Mouse (Mus musculus) gastrocnemius, postnatal 10 days (tissue): ENCODE data around the gene Bckdhb. TPM values are rescaled to one million over a fixed set of nuclear protein-coding genes. Genes with fewer than 3 reads are reported as not detected.
"Not testable (repeated sequence)": the region's sequence is repeated elsewhere in the genome, so short reads cannot be mapped to it uniquely, and the experiment has no call there.

Experiments used
- DNase-seq: peaks from one replicate; pipeline ENCODE4 v3.0.0; 2021; ENCODE audit warnings: mixed read lengths
- total RNA-seq, 2 experiments: library from RNA; stranded (reverse); gene quantifications; 2 replicates each; pipeline ENCODE4 v1.2.3; 2021

The Bckdhb gene
- total RNA-seq, 2 experiments from 2014 or later = 20.0 to 20.9 TPM

DNA sequence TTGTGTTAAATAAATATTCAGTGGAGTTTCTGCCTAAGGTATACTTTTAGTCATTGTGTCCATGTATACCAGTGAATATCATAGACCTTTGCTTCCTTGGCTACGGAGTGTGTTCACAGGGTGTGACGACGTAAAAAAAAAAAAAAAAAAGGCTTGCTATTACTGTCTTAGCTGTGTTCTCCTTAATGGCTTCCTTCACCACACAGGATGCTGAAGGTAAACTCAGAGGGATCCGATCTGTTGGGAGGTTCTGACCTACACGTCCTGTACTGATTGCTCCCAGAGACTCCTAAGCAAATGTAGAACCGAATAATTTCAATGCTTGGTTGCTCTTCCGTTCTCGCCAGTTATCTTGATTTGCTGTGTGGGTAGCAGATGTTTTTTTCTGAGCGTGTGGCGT, 38.4 kb downstream of the Bckdhb start:
- DNase-seq = no peak

- DNase-seq = no peak
These were observed 39.4 kb downstream of the Bckdhb start for GRCm38 (mm10) chr9:83964376-83964775.

- no peak for DNase-seq
These were observed 42.6 kb downstream of the Bckdhb start for GRCm38 (mm10) chr9:83967439-83968050.

- DNase-seq = no peak
These were observed 44.4 kb downstream of the Bckdhb start for GRCm38 (mm10) chr9:83969326-83969725.

GRCm38 (mm10) chr9:83973467-83973866, 48.5 kb downstream of the Bckdhb start:
- no peak for DNase-seq

DNA sequence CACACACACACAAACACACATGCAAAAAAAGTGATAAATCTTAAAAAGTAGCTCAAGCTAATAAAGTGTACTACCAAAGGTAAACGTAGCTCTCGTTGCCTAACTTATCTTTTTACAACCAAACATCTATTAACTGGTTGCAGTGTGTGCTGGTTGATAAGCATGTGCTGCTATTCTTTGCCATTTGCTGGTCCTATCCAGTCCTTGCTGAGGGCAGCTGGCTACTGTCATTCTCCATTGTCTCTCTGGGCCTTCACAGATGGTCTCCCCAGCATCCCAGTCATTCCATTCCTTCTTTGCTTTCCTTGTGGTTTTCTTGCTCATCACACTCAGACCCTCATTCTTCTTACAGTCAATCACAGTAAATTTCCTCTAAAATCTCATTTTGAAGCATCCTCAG, 50.9 kb downstream of the Bckdhb start:
- DNase-seq = no peak

DNA sequence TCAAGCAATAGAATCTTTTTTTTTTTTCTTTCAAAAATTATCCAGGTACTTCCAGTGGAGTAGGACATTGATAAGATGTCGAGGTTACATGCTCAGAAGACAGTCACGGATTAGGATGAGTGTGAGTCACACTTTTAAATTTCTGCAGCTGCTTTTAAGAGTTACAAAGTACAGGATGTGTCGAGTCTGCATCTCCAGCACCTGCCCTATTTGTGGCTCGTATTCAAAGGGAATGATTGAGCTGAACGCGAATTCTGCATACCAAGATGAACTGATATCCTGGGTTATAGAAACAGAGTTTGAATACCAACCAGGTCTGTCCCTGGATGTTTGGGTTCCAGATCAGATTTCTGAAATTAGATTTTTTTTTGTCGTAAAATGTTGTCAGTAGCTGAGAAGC, 56.3 kb downstream of the Bckdhb start:
- no peak for DNase-seq

- no peak for DNase-seq
These were observed 84.0 kb downstream of the Bckdhb start for GRCm38 (mm10) chr9:84008961-84009360.

GRCm38 (mm10) chr9:84011146-84011545, 86.2 kb downstream of the Bckdhb start:
- DNase-seq = no peak

- DNase-seq = not testable (repeated sequence)
These were observed 93.2 kb downstream of the Bckdhb start for GRCm38 (mm10) chr9:84018141-84018540.

- DNase-seq = no peak
These were observed 94.7 kb downstream of the Bckdhb start for GRCm38 (mm10) chr9:84019627-84020026.

- DNase-seq = no peak
These were observed 96.2 kb downstream of the Bckdhb start for GRCm38 (mm10) chr9:84021189-84021588.

DNA sequence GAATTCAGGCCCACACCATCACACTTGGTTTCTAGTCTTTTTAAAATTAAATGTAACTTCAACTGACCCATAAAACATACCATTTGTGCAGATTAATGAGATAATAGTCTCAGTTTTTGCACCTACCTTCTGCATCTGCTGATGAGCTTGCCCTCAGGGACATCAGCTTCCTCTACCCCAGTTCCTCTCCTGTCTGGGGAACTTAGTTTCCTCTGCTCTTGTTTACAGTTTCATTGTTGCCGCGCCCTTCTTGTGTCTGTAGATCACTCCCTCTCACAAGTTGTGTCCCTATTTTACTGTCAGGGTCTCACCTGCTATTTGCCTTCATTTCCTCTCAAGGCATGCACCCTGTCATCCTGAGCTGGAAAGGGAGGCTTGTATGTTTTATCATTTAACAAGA, 103.2 kb downstream of the Bckdhb start:
- no peak for DNase-seq

- DNase-seq = no peak
These were observed 105.8 kb downstream of the Bckdhb start for GRCm38 (mm10) chr9:84030691-84031290.

DNA sequence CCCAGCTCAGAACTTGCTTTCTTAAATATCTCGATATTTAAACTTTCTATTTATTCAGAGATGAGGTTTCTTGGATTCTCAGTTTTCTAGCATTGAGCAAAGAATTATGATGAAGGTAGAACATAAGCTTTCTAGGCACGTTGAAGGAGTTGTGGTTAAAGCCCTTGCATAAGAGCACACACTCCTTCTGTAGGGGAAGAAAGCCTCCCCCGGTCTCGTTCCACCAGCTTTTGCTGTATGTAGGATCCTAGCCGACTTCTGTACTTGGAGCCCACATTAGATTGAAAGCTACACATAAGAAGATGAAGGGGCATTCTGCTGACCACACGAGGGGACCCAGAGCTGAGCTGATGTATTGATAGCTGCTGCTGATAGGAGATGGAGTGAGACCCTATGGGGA, 106.5 kb downstream of the Bckdhb start:
- DNase-seq = no peak

DNA sequence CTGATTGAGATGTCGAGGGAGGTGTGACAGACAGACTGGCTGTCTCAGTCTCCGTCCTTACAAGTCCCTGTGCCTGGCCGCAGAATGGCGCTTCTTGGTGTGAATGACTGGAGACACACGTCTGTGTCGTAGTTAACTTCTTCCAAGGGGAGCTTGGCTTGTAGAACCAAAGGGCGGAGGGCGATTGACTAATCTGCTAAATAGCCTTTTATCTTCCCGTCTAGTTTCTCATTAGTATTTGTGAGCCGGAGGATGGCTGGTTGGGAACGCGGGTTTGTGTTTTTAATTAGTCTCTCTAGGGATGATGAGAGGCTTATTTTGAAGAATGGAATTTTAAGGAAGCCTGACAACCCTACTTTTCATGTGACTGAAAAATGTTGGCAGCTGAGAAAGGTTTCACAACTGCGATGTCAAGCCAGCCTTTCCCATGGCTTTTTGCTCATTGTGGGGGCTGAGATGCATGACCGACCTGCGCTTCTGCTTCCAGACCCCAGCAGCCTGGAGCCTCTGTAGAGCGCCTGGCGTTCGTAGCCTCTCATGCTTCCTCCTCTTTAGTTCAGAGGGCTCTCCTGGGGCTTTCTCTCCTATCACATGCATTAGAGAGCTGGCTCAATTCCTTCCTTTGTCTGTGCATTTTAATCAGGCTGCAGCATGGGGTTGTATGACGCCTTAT, 107.9 kb downstream of the Bckdhb start:
- DNase-seq = no peak

GRCm38 (mm10) chr9:84036046-84036445, 111.1 kb downstream of the Bckdhb start:
- DNase-seq = no peak

- DNase-seq = no peak
These were observed 112.3 kb downstream of the Bckdhb start for GRCm38 (mm10) chr9:84037224-84037623.

DNA sequence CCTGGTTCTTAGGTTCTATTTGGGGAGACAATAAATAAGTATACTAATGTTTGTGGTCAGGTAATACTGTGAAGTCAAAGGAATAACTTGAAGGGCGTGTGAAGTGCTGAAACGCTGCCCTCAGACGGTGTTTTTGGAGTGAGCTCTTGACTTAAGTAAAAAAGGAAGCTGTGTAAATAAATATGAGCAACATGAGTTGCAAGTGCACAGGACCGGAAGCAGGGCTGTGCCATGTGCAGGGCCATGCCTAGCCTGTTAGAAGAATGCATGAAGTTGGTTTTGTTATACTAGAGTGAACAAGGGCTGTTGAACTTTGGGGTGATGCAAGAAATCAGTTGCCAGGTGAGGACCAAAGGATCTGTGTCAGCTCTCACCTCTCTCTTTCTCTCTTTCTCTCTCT, 114.0 kb downstream of the Bckdhb start:
- DNase-seq = no peak

- no peak for DNase-seq
These were observed 115.4 kb downstream of the Bckdhb start for GRCm38 (mm10) chr9:84040376-84040775.

GRCm38 (mm10) chr9:84041631-84042277, 116.8 kb downstream of the Bckdhb start:
- DNase-seq = no peak

DNA sequence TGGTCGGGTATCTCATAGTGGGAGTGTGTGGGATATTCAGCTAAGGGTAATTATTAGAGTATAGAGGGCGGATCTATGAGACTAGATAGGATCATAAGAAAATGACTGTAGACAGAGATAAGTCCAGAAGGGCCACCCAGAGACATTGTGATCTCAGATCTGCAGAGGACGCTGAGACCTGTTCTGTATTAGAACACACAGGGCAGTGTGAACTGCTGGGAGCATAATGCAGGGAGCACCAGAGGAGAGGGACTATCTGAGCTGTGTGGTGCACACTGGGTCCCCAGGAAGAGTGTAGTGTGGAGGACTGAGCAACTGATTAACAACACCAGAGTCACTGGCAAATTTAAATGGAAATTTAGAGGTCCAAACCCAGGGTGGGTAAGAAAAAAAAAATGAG, 117.6 kb downstream of the Bckdhb start:
- no peak for DNase-seq

DNA sequence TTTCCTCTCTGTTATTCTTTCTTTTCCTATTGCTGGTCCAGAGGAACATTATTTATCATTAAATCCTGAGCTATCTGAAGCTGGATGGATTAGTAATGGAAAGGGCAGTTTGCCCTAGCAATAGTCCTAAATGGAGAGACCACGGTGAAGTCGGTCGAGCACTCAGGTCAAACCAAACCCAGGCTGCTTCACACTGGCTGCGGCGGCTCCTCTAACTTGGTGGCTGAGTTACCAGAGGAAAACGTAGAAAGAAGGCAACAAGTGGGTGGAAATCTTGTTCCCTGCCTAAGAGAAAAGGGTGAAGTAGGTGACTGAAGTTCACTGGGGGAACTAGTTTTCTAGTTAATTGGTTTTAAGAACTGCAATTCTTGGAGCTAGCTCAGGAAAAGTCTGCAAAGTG, 119.2 kb downstream of the Bckdhb start:
- no peak for DNase-seq
